Mouse (Mus musculus) embryonic facial prominence, embryonic 12.5 days (tissue): Measurements from ENCODE around the gene Ssxb8. TPM values are rescaled to one million over a fixed set of nuclear protein-coding genes. Genes with fewer than 3 reads are reported as not detected.
"Not testable (repeated sequence)": the region's sequence is repeated elsewhere in the genome, so short reads cannot be mapped to it uniquely, and the experiment has no call there.

Experiments used
- ATAC-seq: fragments of 200-750 bp; cut with Nextera tagmentation; 2 replicates; pipeline ENCODE4 v1.8.0; 2017; ENCODE audit not compliant: insufficient number of reproducible peaks, insufficient read depth, low FRiP score, low TSS enrichment
- H3K27ac ChIP-seq: fragments of 300-500 bp; sonication (generic); 2 replicates; pipeline ENCODE4 v1.5.1; 2016; ENCODE audit warnings: mild to moderate bottlenecking
- H3K27me3 ChIP-seq: fragments of 300-500 bp; sonication (generic); 2 replicates; pipeline ENCODE4 v1.6.1; 2016; ENCODE audit warnings: mild to moderate bottlenecking, moderate library complexity
- H3K36me3 ChIP-seq: fragments of 300-500 bp; sonication (generic); 2 replicates; pipeline ENCODE4 v1.6.1; 2016; ENCODE audit warnings: mild to moderate bottlenecking
- H3K4me1 ChIP-seq: fragments of 300-500 bp; sonication (generic); 2 replicates; pipeline ENCODE4 v1.6.1; 2016
- H3K4me2 ChIP-seq: fragments of 300-500 bp; sonication (generic); replicated peaks from 2 replicates; pipeline ENCODE4 v1.6.1; 2016; ENCODE audit warnings: mild to moderate bottlenecking, moderate library complexity
- H3K4me3 ChIP-seq: fragments of 300-500 bp; sonication (generic); 2 replicates; pipeline ENCODE4 v1.5.1; 2016; ENCODE audit warnings: mild to moderate bottlenecking
- H3K9ac ChIP-seq: fragments of 300-500 bp; sonication (generic); 2 replicates; pipeline ENCODE4 v1.6.1; 2016; ENCODE audit warnings: mild to moderate bottlenecking, moderate library complexity
- H3K9me3 ChIP-seq: fragments of 300-500 bp; sonication (generic); 2 replicates; pipeline ENCODE4 v1.6.1; 2016; ENCODE audit warnings: mild to moderate bottlenecking, moderate library complexity
- WGBS: fragments of 180-500 bp; shearing (Covaris S2); methylation state at CpG from one replicate; pipeline ENCODE4 v1.1.7; 2016; 5-methylcytosine and 5-hydroxymethylcytosine counted together
- polyA plus RNA-seq: library from polyadenylated mRNA; unstranded; fragments of >200 nt; fragmentation: Nextera tagmentation; extraction: Ambion mirVana; gene quantifications from 2 replicates; pipeline ENCODE4 v1.2.1, GENCODE M21; 2016

Ssxb8 gene
- polyA plus RNA-seq = not detected in 2 replicates

GRCm38 (mm10) chrX:8690744-8691143 lies at the start of gene Ssxb8:
Gene Ssxb8 (minus strand): TSS chrX:8690844.
- H3K9ac ChIP-seq, H3K27me3 ChIP-seq, H3K36me3 ChIP-seq, H3K9me3 ChIP-seq, H3K27ac ChIP-seq, H3K4me3 ChIP-seq, ATAC-seq, H3K4me1 ChIP-seq, H3K4me2 ChIP-seq: not testable (repeated sequence)
- 63% methylated on average over 1 of the region's 1 CpGs for WGBS

- ATAC-seq = no peak
- H3K27ac ChIP-seq = no peak overlapping the region
- H3K4me3 ChIP-seq = no peak overlapping the region
- H3K9me3 ChIP-seq = peaks cover 2% of the 10 kb centered on the region; the same call in 1 of the 2 replicates
- no peaks in the 10 kb centered on the region for H3K4me1 ChIP-seq
- H3K36me3 ChIP-seq = no peaks in the 10 kb centered on the region
- 47% methylated on average over 5 of the region's 5 CpGs for WGBS
- H3K9ac ChIP-seq = no peak overlapping the region
- H3K27me3 ChIP-seq = no peaks in the 10 kb centered on the region
- no peak overlapping the region for H3K4me2 ChIP-seq
Observed at GRCm38 (mm10) chrX:8732907-8733306, 42.3 kb upstream of the Ssxb8 start.

- ATAC-seq = no peak
- Histone ChIP-seq H3K36me3 (no peaks in the 10 kb centered on the region), H3K27ac (no peak overlapping the region), H3K27me3 (no peaks in the 10 kb centered on the region), H3K4me3 (no peak overlapping the region), H3K4me2 (no peak overlapping the region), H3K4me1 (no peaks in the 10 kb centered on the region), H3K9ac (no peak overlapping the region), H3K9me3 (no peaks in the 10 kb centered on the region)
- WGBS = 79% methylated on average over 4 of the region's 4 CpGs
Observed at GRCm38 (mm10) chrX:8663085-8663484, 27.6 kb downstream of the Ssxb8 start.

Other genes starting within 250 kb of the Ssxb8 start
- not detected in 2 replicates for gene Ssxb2, start 229.1 kb downstream of the Ssxb8 start, polyA plus RNA-seq
- not detected in 2 replicates for gene Gm14459, start 165.9 kb downstream of the Ssxb8 start, polyA plus RNA-seq
- not detected in 2 replicates for gene Ssxb6, start 142.6 kb downstream of the Ssxb8 start, polyA plus RNA-seq
- not detected in 2 replicates for gene Ssxb3, start 99.0 kb downstream of the Ssxb8 start, polyA plus RNA-seq
- not detected in 2 replicates for gene Ssx9, start 57.6 kb upstream of the Ssxb8 start, polyA plus RNA-seq
- gene Ssxb5, start 112.8 kb upstream of the Ssxb8 start, polyA plus RNA-seq = not detected in 2 replicates
- gene Gm6592, start 153.2 kb upstream of the Ssxb8 start, polyA plus RNA-seq = not detected in 2 replicates
- gene Gm5751, start 183.4 kb upstream of the Ssxb8 start, polyA plus RNA-seq = not detected in 2 replicates
- 8.0 and 9.3 TPM in 2 replicates for gene B630019K06Rik, start 201.5 kb upstream of the Ssxb8 start, polyA plus RNA-seq